Mouse (Mus musculus) stomach, embryonic 15.5 days (tissue): ENCODE results near the gene Nrxn2. TPM values are rescaled to one million over a fixed set of nuclear protein-coding genes. Genes with fewer than 3 reads are reported as not detected.

ENCODE experiments used
- ATAC-seq: fragments of 200-750 bp; cut with Nextera tagmentation; 2 replicates; pipeline ENCODE4 v1.8.0; 2017; ENCODE audit warnings: low read depth, moderate number of reproducible peaks, moderate TSS enrichment; ENCODE audit not compliant: insufficient read depth, low FRiP score
- H3K27ac ChIP-seq: fragments of 300-500 bp; sonication (generic); 2 replicates; pipeline ENCODE4 v1.5.1; 2015; ENCODE audit warnings: mild to moderate bottlenecking, inconsistent platforms
- H3K27me3 ChIP-seq: fragments of 300-500 bp; sonication (generic); replicated peaks from 2 replicates; pipeline ENCODE4 v1.6.1; 2015; ENCODE audit warnings: inconsistent platforms
- H3K36me3 ChIP-seq: fragments of 300-500 bp; sonication (generic); 2 replicates; pipeline ENCODE4 v1.6.1; 2015; ENCODE audit warnings: inconsistent platforms
- H3K4me1 ChIP-seq: fragments of 300-500 bp; sonication (generic); 2 replicates; pipeline ENCODE4 v1.6.1; 2015; ENCODE audit warnings: inconsistent platforms
- H3K4me2 ChIP-seq: fragments of 300-500 bp; sonication (generic); 2 replicates; pipeline ENCODE4 v1.6.1; 2015; ENCODE audit warnings: mild to moderate bottlenecking, inconsistent platforms
- H3K4me3 ChIP-seq: fragments of 300-500 bp; sonication (generic); replicated peaks from 2 replicates; pipeline ENCODE4 v1.5.1; 2015; ENCODE audit warnings: inconsistent platforms
- H3K9ac ChIP-seq: fragments of 300-500 bp; sonication (generic); 2 replicates; pipeline ENCODE4 v1.6.1; 2015; ENCODE audit warnings: inconsistent platforms
- H3K9me3 ChIP-seq: fragments of 300-500 bp; sonication (generic); 2 replicates; pipeline ENCODE4 v1.6.1; 2016; ENCODE audit warnings: inconsistent platforms
- WGBS: fragments of 180-500 bp; shearing (Covaris S2); methylation state at CpG from one replicate; pipeline ENCODE4 v1.1.7; 2015; 5-methylcytosine and 5-hydroxymethylcytosine counted together
- polyA plus RNA-seq: library from polyadenylated mRNA; unstranded; fragments of >200 nt; fragmentation: Nextera tagmentation; extraction: Ambion mirVana; gene quantifications from 2 replicates; pipeline ENCODE4 v1.2.1, GENCODE M21; 2015

The Nrxn2 gene
- polyA plus RNA-seq, 1 experiment from 2014 or later = 1.4 TPM

GRCm38 (mm10) chr19:6421211-6421590, 2.7 kb downstream of the Nrxn2 start:
- no peak for ATAC-seq
- no peak overlapping the region for H3K4me2 ChIP-seq
- H3K27ac ChIP-seq = no peak overlapping the region
- H3K9ac ChIP-seq = no peak overlapping the region
- H3K36me3 ChIP-seq = no peaks in the 10 kb centered on the region
- H3K4me3 ChIP-seq = no peak overlapping the region
- no peaks in the 10 kb centered on the region for H3K9me3 ChIP-seq
- WGBS = 61% methylated on average over 9 of the region's 9 CpGs
- H3K4me1 ChIP-seq = peaks cover 15% of the 10 kb centered on the region
- peaks cover 75% of the 10 kb centered on the region for H3K27me3 ChIP-seq

GRCm38 (mm10) chr19:6422014-6422413, 3.5 kb downstream of the Nrxn2 start:
- Histone ChIP-seq H3K4me3 (no peak overlapping the region), H3K4me1 (peaks cover 9% of the 10 kb centered on the region), H3K27me3 (peaks cover 83% of the 10 kb centered on the region), H3K9me3 (no peaks in the 10 kb centered on the region), H3K4me2 (no peak overlapping the region), H3K36me3 (no peaks in the 10 kb centered on the region), H3K27ac (no peak overlapping the region), H3K9ac (no peak overlapping the region)
- no peak for ATAC-seq
- WGBS = 68% methylated on average over 7 of the region's 7 CpGs

GRCm38 (mm10) chr19:6423241-6423640, 4.7 kb downstream of the Nrxn2 start:
- 79% methylated on average over 16 of the region's 16 CpGs for WGBS
- no peak overlapping the region for H3K27ac ChIP-seq
- no peaks in the 10 kb centered on the region for H3K9me3 ChIP-seq
- H3K4me3 ChIP-seq = no peak overlapping the region
- peaks cover 90% of the 10 kb centered on the region for H3K27me3 ChIP-seq
- H3K4me1 ChIP-seq = peaks cover 13% of the 10 kb centered on the region
- no peak for ATAC-seq
- H3K9ac ChIP-seq = no peak overlapping the region
- no peaks in the 10 kb centered on the region for H3K36me3 ChIP-seq
- H3K4me2 ChIP-seq = no peak overlapping the region

GRCm38 (mm10) chr19:6424137-6424881, 5.8 kb downstream of the Nrxn2 start:
- H3K9ac ChIP-seq = no peak overlapping the region
- no peak overlapping the region for H3K4me3 ChIP-seq
- ATAC-seq = no peak
- no peak overlapping the region for H3K27ac ChIP-seq
- peaks cover 16% of the 10 kb centered on the region for H3K4me1 ChIP-seq
- H3K27me3 ChIP-seq = peaks cover 90% of the 10 kb centered on the region
- no peak overlapping the region for H3K4me2 ChIP-seq
- H3K36me3 ChIP-seq = no peaks in the 10 kb centered on the region
- H3K9me3 ChIP-seq = no peaks in the 10 kb centered on the region
- WGBS = 54% methylated on average over 8 of the region's 8 CpGs

- no peaks in the 10 kb centered on the region for H3K9me3 ChIP-seq
- H3K4me1 ChIP-seq = peaks cover 16% of the 10 kb centered on the region
- no peak overlapping the region for H3K4me3 ChIP-seq
- peaks cover 90% of the 10 kb centered on the region for H3K27me3 ChIP-seq
- ATAC-seq = no peak
- 40% methylated on average over 5 of the region's 5 CpGs for WGBS
- H3K36me3 ChIP-seq = no peaks in the 10 kb centered on the region
- H3K27ac ChIP-seq = no peak overlapping the region
- no peak overlapping the region for H3K4me2 ChIP-seq
- H3K9ac ChIP-seq = no peak overlapping the region
Observed at GRCm38 (mm10) chr19:6425595-6425994, 7.1 kb downstream of the Nrxn2 start.

- Histone ChIP-seq H3K9me3 (no peaks in the 10 kb centered on the region), H3K9ac (no peak overlapping the region), H3K4me2 (no peak overlapping the region), H3K4me1 (peaks cover 16% of the 10 kb centered on the region), H3K27ac (no peak overlapping the region), H3K4me3 (no peak overlapping the region), H3K36me3 (no peaks in the 10 kb centered on the region), H3K27me3 (peaks cover 87% of the 10 kb centered on the region)
- ATAC-seq = no peak
- WGBS = 22% methylated on average over 13 of the region's 13 CpGs
Observed at GRCm38 (mm10) chr19:6426703-6427500, 8.4 kb downstream of the Nrxn2 start.

GRCm38 (mm10) chr19:6427653-6428434, 9.3 kb downstream of the Nrxn2 start:
- Histone ChIP-seq H3K9ac (no peak overlapping the region), H3K27ac (no peak overlapping the region), H3K27me3 (peaks cover 83% of the 10 kb centered on the region), H3K36me3 (no peaks in the 10 kb centered on the region), H3K9me3 (no peaks in the 10 kb centered on the region), H3K4me1 (peaks cover 16% of the 10 kb centered on the region), H3K4me3 (peak overlapping the region; percentile 32), H3K4me2 (peak overlapping the region; percentile 59)
- ATAC-seq = peak; percentile 64; the same call in 1 of the 2 replicates
- WGBS = 1% methylated on average over 91 of the region's 94 CpGs

GRCm38 (mm10) chr19:6428501-6429200, 10.1 kb downstream of the Nrxn2 start:
- H3K9me3 ChIP-seq = no peaks in the 10 kb centered on the region
- peak overlapping the region; percentile 32 for H3K4me3 ChIP-seq
- peak overlapping the region; percentile 59 for H3K4me2 ChIP-seq
- H3K4me1 ChIP-seq = peaks cover 16% of the 10 kb centered on the region
- WGBS = under 1% methylated on average over 60 of the region's 60 CpGs
- H3K36me3 ChIP-seq = no peaks in the 10 kb centered on the region
- no peak overlapping the region for H3K9ac ChIP-seq
- no peak overlapping the region for H3K27ac ChIP-seq
- H3K27me3 ChIP-seq = peaks cover 82% of the 10 kb centered on the region
- no peak for ATAC-seq

GRCm38 (mm10) chr19:6443016-6443415, 24.5 kb downstream of the Nrxn2 start:
- Histone ChIP-seq H3K36me3 (no peaks in the 10 kb centered on the region), H3K4me2 (no peak overlapping the region), H3K9me3 (no peaks in the 10 kb centered on the region), H3K9ac (no peak overlapping the region), H3K27ac (no peak overlapping the region), H3K4me3 (no peak overlapping the region), H3K4me1 (no peaks in the 10 kb centered on the region), H3K27me3 (peaks cover 2% of the 10 kb centered on the region; the same call in 1 of the 2 replicates)
- WGBS = 74% methylated on average over 10 of the region's 10 CpGs
- no peak for ATAC-seq

GRCm38 (mm10) chr19:6445761-6446423, 27.4 kb downstream of the Nrxn2 start:
- Histone ChIP-seq H3K4me3 (no peak overlapping the region), H3K27ac (no peak overlapping the region), H3K9me3 (no peaks in the 10 kb centered on the region), H3K4me2 (no peak overlapping the region), H3K9ac (no peak overlapping the region), H3K4me1 (no peaks in the 10 kb centered on the region), H3K27me3 (peaks cover 2% of the 10 kb centered on the region; the same call in 1 of the 2 replicates), H3K36me3 (no peaks in the 10 kb centered on the region)
- WGBS = 58% methylated on average over 10 of the region's 10 CpGs
- ATAC-seq = no peak
